Mouse (Mus musculus) thymus, postnatal 25 days (tissue): ENCODE measurements around the gene Gnl3l.
A peak's percentile ranks its signal among the peaks of the same experiment; 100 is the strongest.

ENCODE experiments used
- DNase-seq: peaks from one replicate; pipeline ENCODE4 v3.0.0; 2022

Gnl3l gene

GRCm38 (mm10) chrX:150956522-150957300, 60.4 kb downstream of the Gnl3l start:
- peak; percentile 50 for DNase-seq

- no peak for DNase-seq
These were observed 61.1 kb downstream of the Gnl3l start for GRCm38 (mm10) chrX:150956016-150956415.

DNA sequence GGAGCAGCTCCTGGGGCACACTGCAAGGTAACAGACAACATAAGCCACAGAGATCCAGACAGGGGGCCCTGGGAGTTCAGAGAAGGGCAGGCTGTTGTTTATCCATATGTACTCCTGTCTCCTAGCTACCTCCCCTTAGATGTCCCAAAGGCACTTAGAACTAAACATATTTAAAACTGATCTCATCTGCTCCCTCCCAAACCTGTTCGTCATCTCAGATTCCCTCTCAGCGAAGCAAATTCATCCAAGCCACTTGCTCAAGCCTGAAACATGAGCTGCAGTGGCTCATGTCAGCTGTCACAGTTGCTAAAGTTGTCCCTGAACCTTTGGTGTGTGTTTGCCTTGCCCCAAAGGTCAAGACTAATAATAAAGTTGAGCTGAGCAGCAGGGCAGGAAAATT, 61.7 kb downstream of the Gnl3l start:
- DNase-seq: no peak

DNA sequence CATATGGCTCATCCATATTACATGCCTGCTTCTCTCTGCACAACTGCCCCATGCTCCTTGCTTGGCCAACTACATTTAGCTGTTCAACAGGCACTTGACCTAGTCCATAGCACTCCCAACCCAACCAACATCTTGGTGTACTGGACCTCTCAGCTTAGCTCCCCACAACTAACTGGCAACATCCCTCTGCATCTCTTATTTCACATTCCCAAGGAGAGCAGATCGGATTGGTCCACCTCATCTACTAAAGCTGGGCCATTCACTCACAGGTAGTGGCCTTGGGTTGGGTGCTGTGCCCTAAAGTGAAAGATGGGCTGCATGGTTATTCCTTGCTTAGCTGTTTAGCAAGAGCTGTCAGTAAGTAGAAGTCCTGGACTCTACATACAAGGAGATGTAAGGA, 62.4 kb downstream of the Gnl3l start:
- no peak for DNase-seq
